Mouse (Mus musculus): ENCODE measurements around the gene Fxyd1. TPM values are rescaled to one million over a fixed set of nuclear protein-coding genes. Genes with fewer than 3 reads are reported as not detected.
A peak's percentile ranks its signal among the peaks of the same experiment; 100 is the strongest.

Gene Fxyd1
- total RNA-seq, 2 experiments from 2014 or later = 944 to 1,010 TPM

DNA sequence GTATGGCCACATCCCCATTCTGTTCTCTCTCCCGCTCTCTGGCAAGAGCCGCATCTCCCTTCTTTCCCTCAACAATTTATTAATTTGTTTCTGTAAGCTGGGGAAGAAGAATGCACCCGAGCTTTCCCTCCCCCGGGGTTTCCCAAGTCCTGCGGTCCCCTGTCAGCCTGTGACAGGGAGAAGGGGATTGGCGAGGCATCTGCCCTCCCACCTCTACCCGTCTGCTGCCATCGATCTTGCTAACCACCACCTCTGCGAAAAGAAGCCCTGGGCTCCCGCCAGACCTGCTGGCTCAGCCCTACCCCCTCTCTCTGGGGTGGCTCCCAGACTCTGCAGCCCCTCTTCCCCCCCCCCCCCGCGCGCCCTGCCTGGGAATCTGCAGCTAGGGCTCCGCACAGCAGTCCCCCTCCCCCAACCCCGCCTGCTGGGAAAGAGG is 7.1 kb downstream of the Fxyd1 start:
- no peak for TF ChIP-seq CTCF (IDR thresholded peaks at IDR 0.05)
- H3K4me3 ChIP-seq = no peak overlapping the region
- H3K27ac ChIP-seq = no peak overlapping the region
- peak; percentile 38 for DNase-seq
- intact Hi-C loops (cut with DNase I) = loop anchor here (5.0 to 10.0 kb wide), 2 partner anchors 93 to 105 kb away; partner anchors contain the start of genes Gramd1a and Usf2

DNA sequence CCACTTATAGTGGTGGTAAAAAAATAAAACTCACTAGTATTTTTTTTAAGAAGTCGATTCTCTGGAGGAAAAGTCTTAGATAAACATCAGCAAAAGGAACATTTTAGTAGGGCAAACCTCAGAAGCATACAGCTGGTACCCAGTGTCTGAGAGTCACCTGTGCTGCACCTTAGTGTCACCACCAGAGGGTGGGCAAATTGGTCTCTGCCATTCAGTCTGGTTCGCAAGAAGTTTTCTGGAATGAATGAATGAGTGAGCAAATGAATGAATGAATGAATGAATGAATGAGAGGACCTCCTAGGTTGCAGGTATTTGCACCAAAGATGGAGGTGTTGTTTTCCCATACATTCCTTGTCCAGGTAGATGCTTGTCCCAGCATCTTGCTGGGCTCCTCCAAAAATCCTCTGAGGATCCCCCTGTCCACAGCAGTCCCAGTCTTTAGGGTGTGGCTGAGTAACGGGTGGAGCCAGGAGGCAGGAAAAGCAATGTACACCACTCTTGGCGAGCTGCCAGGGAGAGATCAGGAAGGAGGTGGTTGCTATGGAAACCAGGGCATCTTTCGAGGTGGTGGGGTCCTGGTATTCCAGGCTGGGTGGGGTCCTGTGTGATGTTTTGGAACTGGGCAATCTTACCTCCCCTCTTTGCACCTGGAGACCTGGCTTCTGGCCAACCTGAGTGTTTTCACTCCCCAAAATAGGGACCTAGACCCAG is 7.7 kb downstream of the Fxyd1 start:
- no peak overlapping the region for H3K27ac ChIP-seq
- no peak for TF ChIP-seq CTCF (IDR thresholded peaks at IDR 0.05)
- H3K4me3 ChIP-seq = no peak overlapping the region
- DNase-seq = peak; percentile 44
- intact Hi-C loops (cut with DNase I) = no loop called here

DNA sequence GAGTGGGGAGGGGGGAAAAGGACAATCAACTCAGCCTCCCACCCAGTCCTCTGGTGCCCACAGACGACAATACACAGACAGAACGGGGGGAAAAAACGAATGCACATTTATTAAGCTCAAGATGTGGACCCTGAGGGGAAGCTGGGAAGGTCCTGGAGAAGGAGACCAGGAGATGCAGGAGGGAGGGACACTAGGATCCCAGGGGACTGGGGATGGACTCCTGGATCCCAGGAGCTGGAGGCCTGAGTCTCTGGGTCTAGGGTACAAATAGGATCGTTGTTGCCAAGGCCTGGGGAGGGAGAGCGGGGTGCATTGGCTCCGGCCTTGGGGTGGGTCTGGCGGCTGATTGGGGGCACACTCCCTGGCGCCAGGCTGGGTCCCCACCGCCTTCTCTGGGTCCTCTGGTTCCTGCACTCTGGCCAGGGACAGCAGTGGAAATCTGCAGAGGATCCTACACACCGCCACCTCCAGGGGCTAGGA is 14.5 kb downstream of the Fxyd1 start, which contains the start of gene Fxyd5:
Gene Fxyd5 (minus strand): TSS at position 51 of the 480 bp plus-strand sequence.
- DNase-seq = no peak
- no peak for TF ChIP-seq CTCF (IDR thresholded peaks at IDR 0.05)
- Histone ChIP-seq H3K27ac (peak within 1 kb of the TSS; percentile 83), H3K4me3 (peak within 1 kb of the TSS; percentile 75)
- intact Hi-C loops (cut with DNase I) = loop anchor here (5.0 kb wide), 1 partner anchor 70 kb away; the partner anchor contains the start of genes Fam187b and Lsr

DNA sequence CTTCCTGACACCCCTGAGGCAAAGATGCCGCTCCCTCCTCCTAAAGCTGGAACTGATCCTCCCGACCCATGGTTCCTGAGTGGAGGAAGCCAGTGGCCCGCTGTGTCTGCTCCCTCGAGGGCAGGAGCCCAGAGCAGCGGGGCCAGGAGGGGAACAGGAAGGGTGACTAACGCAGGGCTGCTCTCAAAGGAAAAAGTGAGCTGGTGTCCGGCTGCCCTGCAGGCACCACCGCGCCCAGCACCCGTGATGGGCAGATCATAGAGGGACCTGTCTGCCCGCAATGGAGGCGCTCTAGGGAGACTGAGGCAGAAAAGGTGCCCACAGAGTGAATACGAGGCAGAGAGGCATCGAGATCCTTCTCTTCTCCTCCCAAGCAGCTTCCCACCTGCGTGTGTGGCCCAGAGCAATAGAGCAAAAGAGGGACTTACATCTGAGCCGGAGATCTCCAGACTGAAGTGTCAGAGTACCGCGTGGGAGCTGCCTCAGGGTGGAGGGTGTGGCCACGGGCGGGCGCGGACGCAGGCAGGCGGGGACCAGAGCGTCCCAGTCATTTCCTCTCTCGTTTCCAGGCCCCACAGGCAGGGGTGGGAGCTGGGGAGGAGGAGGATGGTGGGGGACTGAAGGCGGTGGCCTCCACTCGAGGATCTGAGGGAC is 15.2 kb downstream of the Fxyd1 start:
- H3K4me3 ChIP-seq = peak overlapping the region; percentile 75
- intact Hi-C loops (cut with DNase I) = loop anchor here (5.0 kb wide), 1 partner anchor 69 kb away; the partner anchor contains the start of genes Fam187b and Lsr
- peak; percentile 69 for DNase-seq
- TF ChIP-seq CTCF (IDR thresholded peaks at IDR 0.05) = no peak
- peak overlapping the region; percentile 83 for H3K27ac ChIP-seq

DNA sequence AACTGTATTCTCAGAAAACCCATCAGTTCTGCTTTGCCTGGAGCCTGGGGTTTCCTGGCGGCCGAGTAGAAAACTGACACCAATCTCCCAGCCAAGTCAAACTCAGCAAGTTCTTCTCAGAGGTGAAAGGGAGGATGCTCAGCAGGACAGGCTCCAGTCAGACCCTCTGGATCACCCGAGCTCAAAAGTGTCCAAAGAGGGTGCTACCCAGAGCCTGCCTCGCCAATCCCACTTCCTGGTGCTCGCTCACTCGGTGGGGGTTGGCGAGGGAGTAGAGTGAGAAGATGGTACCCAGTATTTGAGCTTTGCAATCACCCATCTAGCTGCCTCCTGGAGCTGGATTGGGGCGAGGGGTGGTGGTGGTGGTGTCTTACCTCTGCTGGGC is 16.0 kb downstream of the Fxyd1 start:
- TF ChIP-seq CTCF (IDR thresholded peaks at IDR 0.05) = no peak
- peak overlapping the region; percentile 75 for H3K4me3 ChIP-seq
- DNase-seq = no peak
- intact Hi-C loops (cut with DNase I) = loop anchor here (5.0 kb wide), 1 partner anchor 69 kb away; the partner anchor contains the start of genes Fam187b and Lsr
- peak overlapping the region; percentile 83 for H3K27ac ChIP-seq

DNA sequence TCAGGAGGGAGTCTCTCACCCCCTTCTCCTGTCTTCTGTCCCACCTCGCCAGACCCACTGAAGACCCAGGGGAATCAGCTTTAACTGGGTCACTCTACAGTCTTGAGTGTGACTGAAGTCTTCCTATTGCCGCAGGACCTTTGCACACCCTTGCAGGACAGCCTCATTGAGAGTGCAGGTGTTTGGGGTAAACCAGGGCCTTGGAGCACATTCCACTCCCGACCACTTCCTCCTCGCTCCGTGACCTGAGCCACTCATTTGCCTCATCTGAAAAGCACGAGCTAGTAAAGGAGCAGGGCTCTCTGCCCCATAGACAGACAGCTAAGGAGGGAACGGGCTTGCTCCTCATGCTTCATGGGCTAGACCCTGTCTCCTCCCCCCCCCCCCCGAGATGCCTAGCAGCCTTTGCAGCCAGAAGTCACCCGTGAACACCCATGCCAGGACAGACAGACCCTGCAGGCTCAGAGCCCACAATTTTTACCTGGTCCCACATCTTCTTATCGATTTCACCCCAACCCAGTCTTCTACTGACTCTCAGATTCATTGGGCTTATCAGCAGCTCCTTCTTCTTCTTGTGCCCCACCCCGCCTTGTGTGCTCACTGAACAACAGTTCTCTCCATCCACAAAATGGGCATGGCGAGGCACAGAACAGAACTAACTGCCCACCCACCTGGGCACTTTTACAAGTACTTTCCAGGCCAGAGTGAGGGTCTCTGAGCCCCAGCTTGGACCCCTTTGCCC is 16.5 kb downstream of the Fxyd1 start:
- Histone ChIP-seq H3K4me3 (peak overlapping the region; percentile 75), H3K27ac (no peak overlapping the region; the same call in 1 of the 2 replicates)
- no peak for DNase-seq
- intact Hi-C loops (cut with DNase I) = loop anchor here (5.0 kb wide), 1 partner anchor 68 kb away; the partner anchor contains the start of genes Fam187b and Lsr
- no peak for TF ChIP-seq CTCF (IDR thresholded peaks at IDR 0.05)

DNA sequence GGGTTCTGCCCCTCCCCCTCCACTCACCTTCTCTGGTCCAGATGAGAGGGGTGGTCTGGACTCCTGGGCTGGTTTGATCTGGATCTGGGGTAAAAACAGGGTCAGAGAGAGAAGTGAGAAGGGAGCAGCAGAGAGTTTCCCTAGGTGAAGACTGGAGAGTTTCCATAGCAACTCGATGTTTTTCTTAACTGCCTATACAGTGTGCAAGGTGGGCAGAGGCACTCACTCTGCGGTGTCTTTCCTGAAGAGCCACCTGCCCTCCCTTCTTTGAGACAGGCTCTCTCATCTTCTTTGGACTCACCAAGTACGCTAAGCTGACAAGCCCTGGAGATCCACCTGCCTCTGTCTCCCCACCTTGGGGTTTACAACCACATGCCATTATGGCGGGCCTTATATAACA is 18.0 kb downstream of the Fxyd1 start:
- DNase-seq = no peak
- Histone ChIP-seq H3K27ac (no peak overlapping the region), H3K4me3 (no peak overlapping the region)
- intact Hi-C loops (cut with DNase I) = no loop called here
- TF ChIP-seq CTCF (IDR thresholded peaks at IDR 0.05) = no peak

DNA sequence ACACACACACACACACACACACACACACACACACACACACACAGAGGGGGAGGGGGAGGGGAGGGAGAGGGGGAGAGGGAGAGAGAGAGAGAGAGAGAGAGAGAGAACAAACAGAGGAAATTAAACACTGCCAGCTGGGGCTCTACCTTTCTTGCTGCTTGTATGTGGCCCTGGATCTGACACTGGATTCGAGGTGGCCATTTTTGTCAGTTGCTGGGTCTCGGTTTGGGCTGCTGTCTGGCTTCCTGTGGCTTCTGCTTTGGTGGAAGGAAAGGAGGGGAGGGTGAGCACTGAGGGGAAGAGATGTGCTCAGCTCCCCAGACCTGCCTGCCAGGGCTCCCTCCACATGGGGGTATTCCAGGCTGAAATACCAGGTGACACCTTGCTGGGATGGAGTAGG is 19.3 kb downstream of the Fxyd1 start:
- TF ChIP-seq CTCF (IDR thresholded peaks at IDR 0.05) = no peak
- no peak for DNase-seq
- H3K27ac ChIP-seq = no peak overlapping the region
- intact Hi-C loops (cut with DNase I) = no loop called here
- H3K4me3 ChIP-seq = no peak overlapping the region

DNA sequence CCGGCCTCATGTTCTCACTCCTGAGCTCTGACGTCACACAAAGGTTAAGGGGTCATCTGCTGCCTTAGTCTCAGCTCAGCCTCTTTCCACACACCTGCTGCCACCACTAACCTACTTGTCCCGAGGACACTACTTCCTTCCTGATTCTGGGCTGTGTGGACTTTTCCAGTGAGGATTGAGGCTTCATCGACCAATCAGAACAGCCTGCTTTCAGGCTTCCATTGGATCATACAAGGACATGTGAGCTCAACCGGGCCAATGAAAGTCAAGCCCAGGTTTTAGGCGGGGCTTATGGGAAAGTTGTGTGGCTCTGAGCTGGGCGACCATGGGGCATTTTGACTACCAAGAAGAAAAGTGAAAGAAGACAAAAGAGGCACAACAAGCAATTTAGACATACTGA is 20.1 kb downstream of the Fxyd1 start:
- no peak overlapping the region for H3K4me3 ChIP-seq
- intact Hi-C loops (cut with DNase I) = no loop called here
- TF ChIP-seq CTCF (IDR thresholded peaks at IDR 0.05) = no peak

DNA sequence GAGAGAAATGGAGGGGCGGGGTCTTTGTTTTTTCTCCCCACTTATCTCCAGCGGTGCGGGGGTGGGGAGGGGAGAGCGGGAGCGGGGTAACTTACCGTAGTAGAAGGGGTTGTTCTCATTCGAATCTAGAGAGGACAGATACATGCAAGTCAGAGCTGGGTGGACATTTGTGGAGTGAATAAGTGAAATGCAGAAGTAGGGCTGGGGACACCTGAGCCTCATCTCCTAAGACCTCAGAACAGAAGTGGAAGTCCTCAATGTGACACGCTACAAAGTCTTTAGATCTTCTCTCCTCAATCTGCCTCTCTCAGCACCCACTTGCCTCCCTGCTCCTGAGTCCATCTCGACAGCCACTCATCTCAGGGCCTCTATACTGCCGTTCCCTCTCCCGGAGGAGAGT is 21.7 kb downstream of the Fxyd1 start:
- Histone ChIP-seq H3K27ac (no peak overlapping the region), H3K4me3 (no peak overlapping the region)
- no peak for DNase-seq
- intact Hi-C loops (cut with DNase I) = no loop called here
- TF ChIP-seq CTCF (IDR thresholded peaks at IDR 0.05) = no peak

More for the DNA sequence above, 20.1 kb downstream of the Fxyd1 start:
- DNase-seq = no peak
- no peak overlapping the region for H3K27ac ChIP-seq

DNA sequence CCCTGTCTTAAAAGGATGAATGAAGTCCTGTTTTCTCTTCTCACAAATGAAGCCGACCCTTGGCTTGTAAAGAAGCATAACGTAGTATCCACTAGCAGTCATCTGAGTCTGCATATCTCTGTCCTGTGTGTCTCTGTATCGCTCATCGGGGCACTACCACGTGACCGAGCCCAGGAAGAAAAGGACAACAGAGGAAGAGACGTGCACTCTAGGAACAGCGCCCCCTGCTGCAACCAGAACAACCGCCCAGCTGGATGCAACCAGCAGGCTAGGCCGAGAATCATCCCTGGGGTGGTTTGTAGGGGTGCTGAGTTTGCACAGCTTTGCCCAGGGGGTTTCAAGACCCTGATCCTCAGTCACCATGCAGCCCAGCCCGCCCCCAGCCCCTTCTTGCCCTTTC is 22.2 kb downstream of the Fxyd1 start:
- intact Hi-C loops (cut with DNase I) = no loop called here
- Histone ChIP-seq H3K4me3 (no peak overlapping the region), H3K27ac (no peak overlapping the region)
- no peak for DNase-seq
- TF ChIP-seq CTCF (IDR thresholded peaks at IDR 0.05) = peak; percentile 44

DNA sequence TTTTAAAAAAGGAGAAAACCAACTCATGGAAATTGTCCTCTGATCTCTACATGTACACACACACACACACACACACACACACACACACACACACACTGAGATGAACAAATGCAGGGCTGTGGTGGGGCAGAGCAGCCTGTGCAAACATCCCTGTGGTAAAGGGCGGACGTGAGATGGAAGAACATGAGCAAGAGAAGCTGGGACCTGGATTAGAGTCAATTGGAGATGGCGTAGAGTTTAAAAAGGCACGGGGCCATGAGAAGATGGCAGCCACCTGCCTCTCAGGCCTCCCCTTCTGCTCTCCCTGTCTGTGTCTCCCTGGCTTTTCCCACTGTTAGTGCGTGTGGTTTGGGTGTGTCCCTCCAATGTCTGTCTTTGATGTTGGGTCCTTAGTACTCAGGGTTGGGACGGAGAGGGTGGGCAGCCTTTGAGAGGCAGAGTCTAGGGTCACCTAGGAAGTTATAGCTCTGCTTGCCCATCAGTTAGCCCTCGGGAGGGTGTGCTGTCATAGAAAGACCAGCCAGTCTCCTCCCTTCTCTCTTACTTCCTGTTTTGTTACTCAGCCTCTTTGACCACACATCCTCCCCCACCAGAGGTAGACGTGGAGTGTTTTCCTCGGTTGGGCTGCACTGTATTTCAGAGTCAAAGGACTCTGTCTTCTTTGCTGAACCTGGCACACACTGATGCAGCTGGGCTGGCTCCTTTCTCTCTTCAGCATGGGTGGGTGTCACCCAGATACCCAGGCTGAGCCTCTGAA is 23.4 kb downstream of the Fxyd1 start:
- no peak overlapping the region for H3K4me3 ChIP-seq
- TF ChIP-seq CTCF (IDR thresholded peaks at IDR 0.05) = no peak
- DNase-seq = no peak
- intact Hi-C loops (cut with DNase I) = no loop called here
- no peak overlapping the region for H3K27ac ChIP-seq

Measured in gastrocnemius, adult 2 months (tissue).